Mouse (Mus musculus): ENCODE measurements around the gene Nrn1l. TPM values are rescaled to one million over a fixed set of nuclear protein-coding genes. Genes with fewer than 3 reads are reported as not detected.

Nrn1l gene
- total RNA-seq, 1 experiment from 2014 or later: 1.9 TPM

Other genes starting within 250 kb of the Nrn1l start
- 1.4 and 2.4 TPM in 2 replicates for gene Carmil2, start 207.3 kb upstream of the Nrn1l start, total RNA-seq (2021)
- gene Acd, start 192.5 kb upstream of the Nrn1l start, total RNA-seq (2021): 20.9 and 26.3 TPM in 2 replicates
- gene Pard6a, start 192.4 kb upstream of the Nrn1l start, total RNA-seq (2021): 10.1 and 10.4 TPM in 2 replicates
- gene 4933405L10Rik, start 185.9 kb upstream of the Nrn1l start, total RNA-seq (2021): not detected in 2 replicates
- gene Enkd1, start 185.4 kb upstream of the Nrn1l start, total RNA-seq (2021): 4.0 and 7.7 TPM in 2 replicates
- 9.3 and 9.6 TPM in 2 replicates for gene Gfod2, start 134.9 kb upstream of the Nrn1l start, total RNA-seq (2021)
- gene Ranbp10, start 66.2 kb upstream of the Nrn1l start, total RNA-seq (2021): 25.4 and 29.5 TPM in 2 replicates
- gene Tsnaxip1, start 65.8 kb upstream of the Nrn1l start, total RNA-seq (2021): not detected in 2 replicates
- gene Cenpt, start 40.3 kb upstream of the Nrn1l start, total RNA-seq (2021): 7.5 and 9.2 TPM in 2 replicates
- gene Thap11, start 38.4 kb upstream of the Nrn1l start, total RNA-seq (2021): 38.0 and 40.1 TPM in 2 replicates
- 36.3 and 56.0 TPM in 2 replicates for gene Nutf2, start 33.0 kb upstream of the Nrn1l start, total RNA-seq (2021)
- gene Edc4, start 12.7 kb upstream of the Nrn1l start, total RNA-seq (2021): 33.5 and 38.6 TPM in 2 replicates
- gene Pskh1, start 6.9 kb downstream of the Nrn1l start, total RNA-seq (2021): 32.3 and 38.1 TPM in 2 replicates
- gene Ctrl, start 40.3 kb downstream of the Nrn1l start, total RNA-seq (2021): 0.91 TPM in 1 of 2 replicates, not detected in the other
- 70.6 and 74.9 TPM in 2 replicates for gene Psmb10, start 44.9 kb downstream of the Nrn1l start, total RNA-seq (2021)
- 1.9 and 7.7 TPM in 2 replicates for gene Lcat, start 49.8 kb downstream of the Nrn1l start, total RNA-seq (2021)
- 40.6 and 43.5 TPM in 2 replicates for gene Slc12a4, start 72.5 kb downstream of the Nrn1l start, total RNA-seq (2021)
- gene Dpep3, start 85.9 kb downstream of the Nrn1l start, total RNA-seq (2021): not detected in 2 replicates
- gene Dus2, start 97.8 kb downstream of the Nrn1l start, total RNA-seq (2021): 12.5 and 16.8 TPM in 2 replicates
- not detected in 2 replicates for gene Dpep2nb, start 112.4 kb downstream of the Nrn1l start, total RNA-seq (2021)
- gene Ddx28, start 118.3 kb downstream of the Nrn1l start, total RNA-seq (2021): 14.7 and 17.9 TPM in 2 replicates
- 54.9 TPM in 2 replicates for gene Nfatc3, start 165.3 kb downstream of the Nrn1l start, total RNA-seq (2021)
- gene Esrp2, start 243.4 kb downstream of the Nrn1l start, total RNA-seq (2021): 2.0 and 3.9 TPM in 2 replicates